Mouse (Mus musculus): Measurements from ENCODE around the gene Elk3. TPM values are rescaled to one million over a fixed set of nuclear protein-coding genes. Genes with fewer than 3 reads are reported as not detected.

The Elk3 gene
- total RNA-seq, 2 experiments from 2014 or later: 102 to 103 TPM

DNA sequence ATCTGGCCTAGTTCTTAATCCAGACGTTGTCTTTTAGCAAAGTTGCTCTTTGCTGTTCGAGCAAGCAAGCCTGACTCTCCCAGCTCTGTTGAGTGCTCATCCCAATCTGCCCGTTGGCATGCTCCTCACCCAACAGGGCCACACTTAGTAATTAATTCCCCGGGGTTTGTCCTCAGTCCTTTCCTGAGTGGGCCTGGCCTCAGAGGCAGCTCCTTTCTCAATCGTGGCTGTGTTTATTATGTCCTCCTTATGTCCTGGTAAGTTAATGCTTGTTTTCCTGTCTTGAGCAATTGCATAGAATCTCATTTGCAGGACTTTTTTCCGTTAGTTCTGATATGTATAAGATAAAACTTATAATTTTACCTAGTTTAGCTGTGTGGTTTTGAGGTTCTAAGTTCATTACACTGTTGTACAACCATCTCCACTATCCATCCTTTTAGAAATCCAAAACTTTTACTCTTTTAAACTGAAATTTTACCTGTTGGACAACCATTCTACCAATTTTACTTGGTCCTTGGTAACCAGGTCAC is 77.2 kb downstream of the Elk3 start:
- no peak for DNase-seq

DNA sequence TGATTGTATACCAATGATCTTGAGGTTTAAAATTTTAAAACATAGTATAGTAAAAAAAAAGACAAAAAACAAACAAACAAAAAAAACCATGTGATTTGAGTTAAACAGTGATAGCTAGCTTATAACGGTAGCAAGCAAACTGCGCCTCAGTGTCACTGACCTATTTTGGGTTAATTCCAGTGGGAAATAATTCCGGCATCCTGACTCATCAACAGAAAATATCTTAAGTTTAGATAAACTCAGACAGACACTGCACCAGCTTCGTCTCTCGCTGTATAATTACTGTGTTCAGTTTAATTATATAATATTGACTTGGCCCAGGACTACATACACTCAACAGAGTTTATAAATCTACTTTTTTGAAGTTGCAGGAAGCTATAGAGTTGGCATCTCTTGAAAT is 79.0 kb downstream of the Elk3 start:
- no peak for DNase-seq

GRCm38 (mm10) chr10:93231490-93231889 is 79.4 kb downstream of the Elk3 start:
- no peak for DNase-seq

- no peak for DNase-seq
Observed at GRCm38 (mm10) chr10:93228401-93229007, 82.4 kb downstream of the Elk3 start.

DNA sequence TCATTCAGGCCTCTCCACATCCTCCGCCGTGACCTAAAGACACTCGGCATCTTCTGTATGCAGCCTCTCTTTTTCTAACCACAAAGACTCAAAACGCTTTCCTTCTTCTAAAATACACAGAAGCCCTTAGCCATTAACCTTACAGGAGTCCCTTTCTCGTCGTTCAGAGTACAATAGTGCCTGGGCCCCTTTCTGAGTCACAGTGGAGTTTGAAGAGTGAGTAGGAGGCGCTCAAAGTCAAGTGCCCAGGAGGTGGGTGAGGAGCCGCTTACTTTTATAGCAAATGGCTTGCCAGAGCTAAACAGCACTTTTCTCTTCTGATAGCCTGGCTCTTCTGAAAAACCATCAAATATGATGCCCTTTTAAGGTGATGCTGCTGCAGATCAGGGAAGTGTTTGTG is 83.0 kb downstream of the Elk3 start:
- no peak for DNase-seq

- DNase-seq: no peak
Observed at GRCm38 (mm10) chr10:93225751-93226150, 85.2 kb downstream of the Elk3 start.

DNA sequence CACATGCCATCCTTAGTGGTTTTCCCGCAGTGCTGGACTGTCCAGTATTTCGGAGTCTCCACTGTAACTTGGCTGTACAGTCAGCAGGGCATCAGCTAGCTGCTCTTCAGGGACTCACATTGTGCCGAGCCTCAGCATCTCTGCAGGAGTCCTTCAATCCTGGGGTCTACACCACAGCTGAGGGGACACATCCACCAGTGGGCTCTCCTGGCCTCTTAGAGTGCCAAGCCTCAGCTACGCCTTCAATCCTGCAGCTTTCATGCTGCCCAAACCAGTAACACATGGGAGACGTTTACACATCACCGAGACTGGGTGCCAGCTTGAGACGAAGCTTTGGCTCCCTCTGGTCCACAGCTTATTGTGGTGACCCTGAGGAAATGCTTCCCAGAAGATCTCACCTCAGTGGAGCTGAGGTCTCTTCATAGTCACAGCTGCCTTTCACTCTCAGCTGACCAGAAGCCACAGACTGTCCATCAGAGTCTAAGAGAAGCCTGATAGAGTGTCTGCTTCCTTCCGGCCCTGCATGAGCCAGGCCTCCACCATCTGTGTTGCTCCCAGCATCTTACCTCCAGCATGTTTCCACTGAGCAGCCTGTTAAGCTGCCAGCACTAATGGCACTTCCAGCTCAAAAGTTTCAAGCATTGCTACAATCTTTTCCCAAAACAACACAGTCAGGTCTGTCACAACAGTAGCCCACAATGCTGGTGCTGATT is 95.7 kb downstream of the Elk3 start:
- no peak for DNase-seq

DNA sequence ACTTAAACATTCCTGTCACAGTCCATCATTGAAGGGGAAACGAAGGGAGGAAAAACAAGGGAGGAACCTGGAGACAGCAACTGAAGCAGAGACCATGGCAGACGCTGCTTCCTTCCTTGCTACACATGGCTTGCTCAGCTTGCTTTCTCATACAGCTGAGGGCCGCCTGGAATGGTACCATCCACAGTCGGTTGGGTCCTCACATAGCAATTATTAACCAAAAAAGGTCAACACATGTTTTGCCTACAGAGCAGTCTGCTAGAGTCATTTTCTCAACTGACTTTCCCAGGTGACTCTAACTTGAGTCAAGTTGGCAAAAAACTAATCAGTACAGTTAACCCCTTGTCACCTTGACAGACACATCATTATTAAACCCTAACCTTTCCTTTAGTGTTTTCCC is 96.7 kb downstream of the Elk3 start:
- DNase-seq: no peak

- DNase-seq: no peak
Observed at GRCm38 (mm10) chr10:93213339-93213738, 97.6 kb downstream of the Elk3 start.

GRCm38 (mm10) chr10:93212699-93213098 is 98.2 kb downstream of the Elk3 start:
- DNase-seq: no peak

- DNase-seq: no peak
Observed at GRCm38 (mm10) chr10:93207176-93207575, 103.8 kb downstream of the Elk3 start.

DNA sequence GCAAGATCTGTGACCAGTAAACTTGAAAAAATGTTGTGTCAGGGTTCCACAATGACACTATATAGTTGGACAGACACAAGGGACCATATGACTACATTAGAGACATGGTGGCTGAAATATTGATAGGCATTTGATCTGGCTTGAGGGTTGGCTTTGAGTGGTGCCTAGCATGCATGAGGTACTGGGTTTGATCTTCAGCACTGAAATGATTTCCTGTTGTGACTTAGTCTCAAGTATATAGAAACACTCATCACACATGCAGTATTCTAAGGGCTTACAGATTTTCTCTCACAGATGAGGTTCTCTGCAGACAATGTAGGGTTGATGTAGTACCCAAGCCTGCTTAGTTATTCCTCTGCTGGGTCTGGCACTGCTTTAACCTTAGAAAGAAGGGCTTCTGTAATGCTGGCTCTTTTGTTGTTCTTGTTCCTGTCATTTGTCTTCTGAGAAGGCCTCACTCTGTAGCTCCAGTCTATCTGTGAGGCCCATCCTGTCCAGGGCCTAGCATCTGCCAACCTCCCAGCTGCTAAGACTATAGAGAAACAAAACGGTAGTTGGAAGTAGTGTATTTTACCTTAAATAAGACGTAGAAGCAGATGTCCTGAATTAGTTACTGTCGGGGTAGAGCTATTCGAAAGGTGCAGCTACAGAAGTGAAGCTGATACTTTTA is 105.5 kb downstream of the Elk3 start:
- no peak for DNase-seq

- DNase-seq: no peak
Observed at GRCm38 (mm10) chr10:93201846-93202458, 109.0 kb downstream of the Elk3 start.

- DNase-seq: no peak
Observed at GRCm38 (mm10) chr10:93198958-93199357, 112.0 kb downstream of the Elk3 start.

Other genes starting within 250 kb of the Elk3 start
- under 1 TPM; 0.45 to 0.79 TPM for gene Cfap54, start 229.5 kb downstream of the Elk3 start, total RNA-seq (2021)
- gene Cdk17, start 150.3 kb downstream of the Elk3 start, total RNA-seq (2021): 10 to 100 TPM; 37.5 to 38.0 TPM
- gene Lta4h, start 142.3 kb upstream of the Elk3 start, total RNA-seq (2021): 100 to 1,000 TPM in 1 of 2 experiments, 10 to 100 TPM in 1; 99.3 to 109 TPM
- gene Hal, start 177.6 kb upstream of the Elk3 start, total RNA-seq (2021): under 1 TPM; 0.12 to 0.14 TPM
- gene Amdhd1, start 228.9 kb upstream of the Elk3 start, total RNA-seq (2021): under 1 TPM; 0.17 to 0.18 TPM
- not detected for gene Ccdc38, start 229.5 kb upstream of the Elk3 start, total RNA-seq (2021)

All from heart, postnatal 4 days (tissue).